Mouse (Mus musculus) embryonic fibroblast, embryonic 13.5 days (primary cell): Measurements from ENCODE around the gene Apob. TPM values are rescaled to one million over a fixed set of nuclear protein-coding genes. Genes with fewer than 3 reads are reported as not detected.

Source experiments
- H3K27ac ChIP-seq: 2 replicates; pipeline ENCODE4 v1.5.1; 2012; ENCODE audit warnings: low read length, control low read depth, inconsistent platforms; ENCODE audit not compliant: insufficient read depth
- H3K4me1 ChIP-seq: 2 replicates; pipeline ENCODE4 v1.6.1; 2011; ENCODE audit warnings: low read length; ENCODE audit not compliant: control insufficient read depth, insufficient read depth
- H3K4me3 ChIP-seq: 2 replicates; pipeline ENCODE4 v1.5.1; 2011; ENCODE audit warnings: mild to moderate bottlenecking, control low read depth, low read length; ENCODE audit not compliant: insufficient read depth
- CTCF ChIP-seq: IDR thresholded peaks from 2 replicates; pipeline ENCODE4 v1.5.1; 2011; ENCODE audit warnings: mild to moderate bottlenecking, control low read depth, low read length, moderate library complexity, borderline replicate concordance; ENCODE audit not compliant: insufficient read depth
- POLR2A ChIP-seq: IDR thresholded peaks from 2 replicates; pipeline ENCODE4 v1.6.1; 2011; ENCODE audit warnings: low read depth, mild to moderate bottlenecking, control low read depth, low read length, moderate library complexity
- polyA plus RNA-seq: library from polyadenylated mRNA; stranded (reverse); fragments of >200 nt; gene quantifications from 2 replicates; pipeline ENCODE4 v1.2.4, GENCODE M21; 2011; ENCODE audit warnings: low read depth; ENCODE audit not compliant: missing spikeins, insufficient read length

Apob gene
- polyA plus RNA-seq, 1 experiment: 0.25 TPM

DNA sequence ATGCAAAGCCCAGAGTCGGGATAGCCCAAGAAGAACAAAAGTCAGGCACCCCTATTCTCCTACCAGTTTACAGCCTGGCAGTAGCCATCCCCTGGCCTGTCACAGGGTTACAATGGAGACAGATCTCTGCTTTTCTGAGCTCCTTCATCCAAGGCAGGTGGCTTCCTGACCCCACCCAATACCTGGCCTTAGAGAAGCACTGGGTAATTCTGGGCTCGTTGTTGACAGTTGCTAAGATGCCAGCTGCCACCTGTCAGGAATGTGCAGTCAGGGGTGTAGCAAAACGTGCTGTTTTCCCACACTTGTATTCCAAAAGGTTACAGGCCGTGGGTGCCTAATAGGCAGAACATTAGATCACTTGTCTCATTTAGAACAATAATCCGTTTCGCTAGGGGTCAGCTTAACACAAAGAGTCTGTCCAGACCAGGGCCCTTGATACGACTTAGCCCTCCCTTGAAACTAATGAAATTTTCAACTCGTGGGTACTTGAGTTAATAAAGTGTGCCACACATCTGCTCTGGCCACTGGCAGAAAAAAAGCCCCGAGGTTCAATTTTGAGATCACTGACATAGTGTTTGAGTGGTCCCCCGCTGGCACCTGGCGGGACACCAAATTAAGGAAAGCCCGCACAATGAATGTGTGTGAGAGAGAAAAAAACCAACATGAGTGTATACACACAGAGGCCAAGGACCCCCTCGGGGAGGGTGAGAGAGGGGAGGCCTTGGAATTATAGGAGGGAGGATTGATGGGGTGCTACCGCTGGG, 54.3 kb downstream of the Apob start:
- H3K27ac ChIP-seq: no peak overlapping the region
- H3K4me1 ChIP-seq: no peaks in the 10 kb centered on the region
- TF ChIP-seq CTCF: no peak
- TF ChIP-seq POLR2A: no peak
- no peak overlapping the region for H3K4me3 ChIP-seq

DNA sequence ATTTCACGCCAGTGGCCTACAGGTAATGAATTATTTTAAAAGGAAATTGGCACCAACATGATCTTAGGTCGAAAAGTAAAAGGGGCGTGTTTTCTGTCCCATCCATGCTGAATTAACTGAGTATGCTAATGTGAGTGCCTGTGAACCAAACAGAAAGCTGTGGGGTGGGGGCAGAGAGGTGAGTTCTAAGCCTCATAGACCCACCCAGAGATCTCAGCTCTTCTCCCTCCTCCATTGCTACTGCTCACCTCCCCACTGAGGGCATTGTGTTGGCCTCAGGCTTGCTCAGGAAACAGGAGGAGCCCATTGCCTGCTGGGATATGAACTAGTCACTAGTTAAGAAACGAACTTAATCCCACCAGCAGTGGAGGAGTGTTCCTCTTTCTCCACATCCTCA, 54.9 kb downstream of the Apob start:
- Histone ChIP-seq H3K4me3 (no peak overlapping the region), H3K4me1 (no peaks in the 10 kb centered on the region), H3K27ac (no peak overlapping the region)
- TF ChIP-seq POLR2A (no peak), CTCF (no peak)

DNA sequence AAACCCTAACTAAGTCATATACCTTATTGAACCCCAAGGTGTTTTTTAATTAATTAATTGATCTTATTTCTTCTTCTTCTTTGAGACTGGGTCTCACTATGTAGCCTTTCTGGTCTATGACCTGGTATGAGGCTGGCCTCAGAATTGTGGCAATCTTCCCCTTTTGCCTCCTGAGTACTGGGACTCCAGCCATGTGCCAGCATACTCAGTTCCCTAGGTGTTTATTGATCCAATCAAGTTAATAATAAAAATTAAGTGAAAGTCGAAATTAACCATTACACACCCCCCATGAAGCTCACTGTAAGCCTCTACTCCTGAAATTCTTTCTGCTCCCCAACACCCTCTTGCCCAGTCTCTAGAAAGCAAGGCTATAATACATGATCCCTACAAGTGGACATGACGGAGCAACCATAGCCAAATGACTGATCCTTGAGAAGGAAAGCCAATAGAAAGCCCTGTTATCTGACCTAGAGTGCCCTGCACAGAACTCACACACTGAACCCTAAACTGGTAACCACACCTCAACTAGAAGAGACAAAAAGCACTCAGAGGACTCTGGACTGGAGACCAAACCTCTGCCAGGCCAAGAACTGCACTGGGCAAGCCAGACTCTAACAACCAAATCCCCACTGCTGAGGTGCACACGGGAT, 60.8 kb downstream of the Apob start:
- Histone ChIP-seq H3K4me3 (no peak overlapping the region), H3K4me1 (no peaks in the 10 kb centered on the region), H3K27ac (no peak overlapping the region)
- TF ChIP-seq POLR2A (no peak), CTCF (no peak)

GRCm38 (mm10) chr12:8042626-8043394, 65.4 kb downstream of the Apob start:
- no peaks in the 10 kb centered on the region; the same call in 1 of the 2 replicates for H3K4me1 ChIP-seq
- no peak overlapping the region for H3K4me3 ChIP-seq
- TF ChIP-seq CTCF (no peak), POLR2A (no peak)
- H3K27ac ChIP-seq: no peak overlapping the region

- Histone ChIP-seq H3K4me1 (no peaks in the 10 kb centered on the region; the same call in 1 of the 2 replicates), H3K4me3 (no peak overlapping the region), H3K27ac (no peak overlapping the region)
- TF ChIP-seq POLR2A: no peak
- TF ChIP-seq CTCF: no peak
Measured at GRCm38 (mm10) chr12:8047046-8047445, 69.6 kb downstream of the Apob start.

DNA sequence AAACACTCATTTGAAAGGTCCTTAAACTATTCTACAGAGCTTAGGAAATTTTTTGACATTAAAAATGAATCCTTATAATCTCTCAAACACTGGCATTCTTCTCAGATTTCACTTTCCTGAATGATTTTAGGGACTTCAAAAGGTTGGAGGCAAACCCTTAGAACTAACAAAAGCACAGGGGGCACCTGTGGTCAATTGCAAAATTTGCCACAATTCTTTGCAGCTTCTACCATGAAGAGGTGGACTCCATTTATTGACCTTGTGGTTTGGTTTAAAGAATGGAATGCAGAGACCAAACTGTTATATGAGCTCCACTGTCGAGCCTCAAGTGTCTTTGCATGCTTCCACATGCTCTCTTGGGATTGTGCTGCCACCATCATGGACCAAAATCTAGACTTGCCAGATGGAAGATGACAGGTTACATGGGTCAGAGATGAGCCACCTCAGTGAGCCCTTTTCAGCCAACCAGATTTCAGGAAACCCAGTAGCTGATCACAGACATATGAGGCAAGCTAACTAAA, 70.4 kb downstream of the Apob start:
- no peak overlapping the region for H3K27ac ChIP-seq
- TF ChIP-seq CTCF (no peak), POLR2A (no peak)
- no peaks in the 10 kb centered on the region; the same call in 1 of the 2 replicates for H3K4me1 ChIP-seq
- H3K4me3 ChIP-seq: no peak overlapping the region

DNA sequence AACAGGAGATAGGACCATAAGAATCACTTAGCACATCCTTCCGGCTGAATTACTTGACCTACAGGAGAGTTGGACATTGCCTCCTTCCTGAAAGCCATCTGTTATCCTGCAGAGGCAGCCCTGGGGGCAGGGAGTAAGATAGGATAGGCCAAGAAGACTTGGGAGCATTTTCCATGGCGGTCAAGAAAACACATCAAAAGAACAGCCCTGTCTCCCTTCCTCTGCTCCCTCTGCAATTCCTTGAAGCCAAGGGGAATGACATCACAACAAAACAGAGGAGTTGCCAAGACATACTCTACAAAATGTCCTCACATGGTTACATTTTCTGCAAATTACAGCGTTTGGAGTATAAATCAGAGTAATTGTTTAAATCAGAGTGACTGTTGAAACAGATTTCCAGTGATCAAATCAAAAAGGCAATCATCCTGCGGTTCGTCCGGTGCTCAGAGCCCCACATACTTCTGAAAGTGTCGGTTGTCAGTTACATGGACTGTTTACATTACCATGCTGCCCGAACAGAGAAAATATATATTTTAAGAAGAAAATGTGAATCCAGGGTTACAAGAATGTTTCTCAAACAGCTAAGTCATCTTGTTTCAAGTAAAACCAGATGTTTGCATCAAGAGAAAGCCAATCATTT, 78.7 kb downstream of the Apob start:
- H3K4me3 ChIP-seq: no peak overlapping the region
- no peak for TF ChIP-seq POLR2A
- TF ChIP-seq CTCF: no peak
- peaks cover 13% of the 10 kb centered on the region; the same call in 1 of the 2 replicates for H3K4me1 ChIP-seq
- peak overlapping the region; percentile 45 for H3K27ac ChIP-seq

- no peak overlapping the region for H3K27ac ChIP-seq
- peaks cover 13% of the 10 kb centered on the region; the same call in 1 of the 2 replicates for H3K4me1 ChIP-seq
- peak; percentile 93 for TF ChIP-seq CTCF
- no peak for TF ChIP-seq POLR2A
- no peak overlapping the region for H3K4me3 ChIP-seq
Measured at GRCm38 (mm10) chr12:8059576-8059975, 82.1 kb downstream of the Apob start.
